24 mouse cellular contexts compared by ENCODE assay signal in the genomic region with DNA sequence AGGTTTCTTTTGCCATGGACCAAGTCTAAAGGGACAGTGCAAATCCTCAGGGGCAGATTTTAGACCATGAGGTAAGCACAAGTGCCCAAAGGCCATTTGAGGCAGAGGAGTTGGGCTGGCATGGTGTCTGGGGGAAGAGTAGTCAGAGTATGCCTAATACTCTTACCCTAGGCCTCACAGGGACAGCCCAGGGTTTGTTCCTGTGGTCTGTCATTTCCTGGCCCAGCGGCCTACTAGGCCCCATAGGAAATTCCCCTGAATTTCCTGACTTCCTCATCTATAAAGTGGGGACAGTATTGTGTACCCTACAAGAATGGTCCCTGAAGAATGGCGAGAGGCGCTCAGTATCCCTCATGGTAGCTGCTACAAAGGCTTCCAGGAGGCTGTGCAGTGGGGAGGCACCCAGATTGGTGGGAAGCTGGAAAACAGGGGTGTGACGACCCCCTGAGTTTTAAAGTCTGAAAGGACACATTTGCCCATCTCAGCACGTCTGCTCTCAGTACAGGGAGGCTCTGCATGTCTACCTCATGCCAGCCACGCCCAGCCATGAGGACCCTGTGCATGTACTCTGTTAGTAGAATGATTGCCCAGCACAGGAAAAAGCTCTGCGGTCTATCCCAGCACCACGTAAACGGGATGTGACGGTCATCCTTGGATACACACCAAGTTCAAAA. TPM values are rescaled to one million over a fixed set of nuclear protein-coding genes. Genes with fewer than 3 reads are reported as not detected.
DNase-seq lines count a peak whose midpoint lies in the region; ATAC-seq and TF ChIP-seq lines count a peak whose summit lies in the region.
"Had no signal": no experiment of that assay in that cellular context is flagged by ENCODE, and none has a peak within 500 bp of the region (broad histone marks: within the 10 kb centered on the region; RNA-seq: fewer than 3 reads in every experiment).

No protein-coding gene starts in this region.

- DNase-seq in gastrocnemius, adult 2 months = no peak
- DNase-seq in gastrocnemius, postnatal 14 days = no peak
- no peak for DNase-seq in lung, postnatal 0 days (ENCODE audit: low spot score)
- no peak for DNase-seq in lung, postnatal 10 days
- peak; percentile 23 for DNase-seq in splenic B cell, adult 2 months (ENCODE audit: low read depth, low spot score)
- DNase-seq in heart, adult 11 months = no peak
- DNase-seq in limb, embryonic 10.5 days (ENCODE audit: low spot score) = no peak
- DNase-seq: adrenal gland, postnatal 25 days; cerebellum, adult 11 months; gastrocnemius, postnatal 36 days; heart, postnatal 36 days; kidney, postnatal 36 days; layer of hippocampus, postnatal 36 days; lung, adult 18-20 months; thymus, postnatal 14 days had no signal

- no peak for ATAC-seq in lung, postnatal 0 days
- ATAC-seq: forebrain, embryonic 16.5 days; midbrain, embryonic 13.5 days had no signal

- intact Hi-C loops in gastrocnemius, adult 2 months (cut with DNase I) = no loop called here
- intact Hi-C loops in gastrocnemius, postnatal 14 days (cut with DNase I; ENCODE audit: low total_unique reads) = no loop called here

- H3K9me3 ChIP-seq in lung, postnatal 0 days (ENCODE audit: low read length) = no peaks in the 10 kb centered on the region
- H3K9me3 ChIP-seq in limb, embryonic 10.5 days (replicated peaks) = no peaks in the 10 kb centered on the region
- H3K9me3 ChIP-seq: embryonic facial prominence, embryonic 15.5 days; heart, embryonic 15.5 days; kidney, embryonic 15.5 days; limb, embryonic 13.5 days; megakaryocyte, embryonic 14.5 days; midbrain, embryonic 13.5 days had no signal

- H3K4me1 ChIP-seq in lung, postnatal 0 days (ENCODE audit: insufficient read depth, low read depth, low read length) = no peaks in the 10 kb centered on the region
- peaks cover 19% of the 10 kb centered on the region for H3K4me1 ChIP-seq in brown adipose tissue, adult 24 weeks (ENCODE audit: control insufficient read depth, insufficient read depth, insufficient read length, low read length)
- H3K4me1 ChIP-seq in limb, embryonic 10.5 days = peaks cover 5% of the 10 kb centered on the region; the same call in 1 of the 2 replicates

- H3K36me3 ChIP-seq in lung, postnatal 0 days (ENCODE audit: insufficient read depth, low read length) = peaks cover 20% of the 10 kb centered on the region
- H3K36me3 ChIP-seq in splenic B cell, adult 2 months (ENCODE audit: control insufficient read depth, insufficient read depth, low read length, poor library complexity, severe bottlenecking) = peaks cover 10% of the 10 kb centered on the region; the same call in 1 of the 2 replicates
- H3K36me3 ChIP-seq in limb, embryonic 10.5 days = no peaks in the 10 kb centered on the region
- H3K36me3 ChIP-seq: heart, embryonic 15.5 days; kidney, embryonic 15.5 days; midbrain, embryonic 13.5 days had no signal

- TF ChIP-seq CTCF in gastrocnemius, adult 2 months (IDR thresholded peaks at IDR 0.05) = no peak
- no peak for TF ChIP-seq CTCF in lung, postnatal 0 days (IDR thresholded peaks at IDR 0.05)

- 75% methylated on average over 10 of the region's 10 CpGs for WGBS in lung, postnatal 0 days
- WGBS in limb, embryonic 10.5 days = 89% methylated on average over 10 of the region's 10 CpGs

- 0 out of 2 replicates have a peak overlapping the region, but pooled peaks have one; percentile 16 for H3K27ac ChIP-seq in gastrocnemius, adult 2 months
- H3K27ac ChIP-seq in lung, postnatal 0 days (ENCODE audit: low read length) = peak overlapping the region; percentile 26; the same call in 1 of the 2 replicates
- H3K27ac ChIP-seq in brown adipose tissue, adult 24 weeks (replicated peaks; ENCODE audit: low read depth, low read length) = peak overlapping the region; percentile 73
- no peak overlapping the region for H3K27ac ChIP-seq in limb, embryonic 10.5 days
- H3K27ac ChIP-seq: embryonic facial prominence, embryonic 15.5 days; heart, embryonic 15.5 days; hindbrain, embryonic 14.5 days; kidney, embryonic 15.5 days; limb, embryonic 13.5 days; midbrain, embryonic 13.5 days had no signal

- H3K27me3 ChIP-seq in lung, postnatal 0 days (replicated peaks; ENCODE audit: insufficient read depth, low read length) = no peaks in the 10 kb centered on the region
- H3K27me3 ChIP-seq in splenic B cell, adult 2 months (ENCODE audit: control insufficient read depth, insufficient read depth, low read length, poor library complexity, severe bottlenecking) = no peaks in the 10 kb centered on the region
- H3K27me3 ChIP-seq in limb, embryonic 10.5 days (ENCODE audit: low read depth, poor library complexity, severe bottlenecking) = no peaks in the 10 kb centered on the region
- H3K27me3 ChIP-seq: embryonic facial prominence, embryonic 15.5 days; heart, embryonic 15.5 days; limb, embryonic 13.5 days; megakaryocyte, embryonic 14.5 days; midbrain, embryonic 13.5 days had no signal

- H3K9ac ChIP-seq in lung, postnatal 0 days (replicated peaks; ENCODE audit: low read depth) = no peak overlapping the region
- H3K9ac ChIP-seq: embryonic facial prominence, embryonic 15.5 days; heart, embryonic 15.5 days; hindbrain, embryonic 14.5 days; kidney, embryonic 15.5 days; limb, embryonic 13.5 days; midbrain, embryonic 13.5 days had no signal

- no peak overlapping the region for H3K4me2 ChIP-seq in lung, postnatal 0 days (replicated peaks; ENCODE audit: low read depth, low read length)
- H3K4me2 ChIP-seq: embryonic facial prominence, embryonic 15.5 days; heart, embryonic 15.5 days; hindbrain, embryonic 14.5 days; kidney, embryonic 15.5 days; limb, embryonic 13.5 days; midbrain, embryonic 13.5 days had no signal

- no peak for TF ChIP-seq EP300 in lung, postnatal 0 days (IDR thresholded peaks at IDR 0.05)

- H3K4me3 ChIP-seq in gastrocnemius, adult 2 months = no peak overlapping the region
- H3K4me3 ChIP-seq in lung, postnatal 0 days (ENCODE audit: low read depth, low read length) = no peak overlapping the region
- H3K4me3 ChIP-seq in brown adipose tissue, adult 24 weeks (ENCODE audit: insufficient read depth, low read depth, low read length) = no peak overlapping the region
- H3K4me3 ChIP-seq in limb, embryonic 10.5 days = no peak overlapping the region
- H3K4me3 ChIP-seq: embryonic facial prominence, embryonic 15.5 days; heart, embryonic 15.5 days; kidney, embryonic 15.5 days; limb, embryonic 13.5 days; midbrain, embryonic 13.5 days had no signal

RNA-seq across cellular contexts. Expression of a gene that starts 23.9 kb away (rescaled TPM):
- 1 to 10 TPM; 7.8 to 7.9 TPM for total RNA-seq in gastrocnemius, adult 2 months (2021)
- 1 to 10 TPM; 2.0 to 5.0 TPM for total RNA-seq in gastrocnemius, postnatal 14 days (2021)
- 3.1 and 3.9 TPM in 2 replicates for polyA plus RNA-seq in lung, postnatal 0 days (2015; fragmentation: Nextera tagmentation; extraction: Ambion mirVana)
- polyA plus RNA-seq in brown adipose tissue, adult 24 weeks (2012; ENCODE audit: insufficient read depth, insufficient read length, missing spikeins) = 1.9 and 2.6 TPM in 2 replicates
- 0.69 and 0.78 TPM in 2 replicates for polyA plus RNA-seq in limb, embryonic 10.5 days (2016; fragmentation: Nextera tagmentation; extraction: Ambion mirVana)
